Mouse (Mus musculus) midbrain, embryonic 13.5 days (tissue): Measurements from ENCODE around the gene Kcnq5. TPM values are rescaled to one million over a fixed set of nuclear protein-coding genes. Genes with fewer than 3 reads are reported as not detected.
"Not testable (repeated sequence)": the region's sequence is repeated elsewhere in the genome, so short reads cannot be mapped to it uniquely, and the experiment has no call there.

Experiments
- ATAC-seq: fragments of 200-750 bp; cut with Nextera tagmentation; 2 replicates; pipeline ENCODE4 v1.8.0; 2017; ENCODE audit warnings: mild to moderate bottlenecking, moderate TSS enrichment, moderate library complexity
- H3K27ac ChIP-seq: fragments of 300-500 bp; sonication (generic); 2 replicates; pipeline ENCODE4 v1.5.1; 2015; ENCODE audit warnings: inconsistent platforms, mild to moderate bottlenecking, moderate library complexity
- H3K27me3 ChIP-seq: fragments of 300-500 bp; sonication (generic); 2 replicates; pipeline ENCODE4 v1.6.1; 2015; ENCODE audit warnings: mild to moderate bottlenecking, inconsistent platforms
- H3K36me3 ChIP-seq: fragments of 300-500 bp; sonication (generic); 2 replicates; pipeline ENCODE4 v1.6.1; 2015; ENCODE audit warnings: mild to moderate bottlenecking, inconsistent platforms
- H3K4me1 ChIP-seq: fragments of 300-500 bp; sonication (generic); replicated peaks from 2 replicates; pipeline ENCODE4 v1.6.1; 2015; ENCODE audit warnings: inconsistent platforms
- H3K4me2 ChIP-seq: fragments of 300-500 bp; sonication (generic); replicated peaks from 2 replicates; pipeline ENCODE4 v1.6.1; 2015; ENCODE audit warnings: moderate library complexity, mild to moderate bottlenecking, inconsistent platforms
- H3K4me3 ChIP-seq: fragments of 300-500 bp; sonication (generic); replicated peaks from 2 replicates; pipeline ENCODE4 v1.5.1; 2015; ENCODE audit warnings: mild to moderate bottlenecking, inconsistent platforms
- H3K9ac ChIP-seq: fragments of 300-500 bp; sonication (generic); replicated peaks from 2 replicates; pipeline ENCODE4 v1.6.1; 2015; ENCODE audit warnings: mild to moderate bottlenecking, inconsistent platforms
- H3K9me3 ChIP-seq: fragments of 300-500 bp; sonication (generic); 2 replicates; pipeline ENCODE4 v1.6.1; 2016; ENCODE audit warnings: mild to moderate bottlenecking, inconsistent platforms
- WGBS: fragments of 180-500 bp; shearing (Covaris S2); methylation state at CpG from one replicate; pipeline ENCODE4 v1.1.7; 2015; 5-methylcytosine and 5-hydroxymethylcytosine counted together
- polyA plus RNA-seq: library from polyadenylated mRNA; unstranded; fragments of >200 nt; fragmentation: Nextera tagmentation; extraction: Ambion mirVana; gene quantifications from 2 replicates; pipeline ENCODE4 v1.2.1, GENCODE M21; 2015

Gene Kcnq5
- polyA plus RNA-seq, 1 experiment from 2014 or later, result 1.0 TPM

DNA sequence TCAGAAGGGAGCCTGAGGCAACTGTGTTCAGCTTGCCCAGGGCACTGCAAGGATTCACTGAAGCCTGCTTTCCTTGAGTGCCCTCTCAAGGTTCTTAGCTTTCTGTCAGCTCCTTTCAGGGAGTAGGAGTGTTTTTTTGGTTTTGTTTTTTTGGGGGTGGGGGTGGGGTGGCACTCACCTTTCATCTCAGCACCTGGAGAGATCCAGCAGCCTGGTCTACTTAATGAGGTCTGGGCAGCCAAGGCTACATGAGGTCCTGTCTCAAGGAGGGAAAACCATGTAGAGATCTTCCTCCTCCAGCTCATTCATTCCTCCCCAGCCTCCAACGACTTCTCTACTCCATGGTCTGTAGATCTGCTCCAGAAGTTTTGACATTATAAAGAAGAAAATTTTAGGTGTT lies 593.7 kb downstream of the Kcnq5 start, which contains the start of gene Khdc1c:
Gene Khdc1c, plus strand, starts transcription at position 301 of the 400 bp plus-strand sequence.
- H3K4me1 ChIP-seq, H3K9me3 ChIP-seq, H3K36me3 ChIP-seq, H3K27ac ChIP-seq, H3K4me3 ChIP-seq, H3K9ac ChIP-seq, H3K27me3 ChIP-seq, ATAC-seq, H3K4me2 ChIP-seq: not testable (repeated sequence)
- 61% methylated on average over 1 of the region's 1 CpGs for WGBS

DNA sequence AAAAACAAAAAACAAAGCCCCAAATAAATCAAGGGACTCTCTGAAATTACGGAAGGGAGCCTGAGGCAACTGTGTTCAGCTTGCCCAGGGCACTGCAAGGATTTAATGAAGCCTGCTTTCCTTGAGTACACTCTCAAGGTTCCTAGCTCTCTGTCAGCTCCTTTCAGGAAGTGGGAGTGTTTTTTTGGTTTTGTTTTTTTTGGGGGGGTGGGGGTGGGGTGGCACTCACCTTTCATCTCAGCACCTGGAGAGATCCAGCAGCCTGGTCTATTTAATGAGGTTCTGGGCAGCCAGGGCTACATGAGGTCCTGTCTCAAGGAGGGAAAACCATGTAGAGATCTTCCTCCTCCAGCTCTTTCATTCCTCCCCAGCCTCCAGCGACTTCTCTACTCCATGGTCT lies 612.4 kb downstream of the Kcnq5 start, which contains the start of gene Khdc1a:
Gene Khdc1a, plus strand, starts transcription at position 301 of the 400 bp plus-strand sequence.
- Histone ChIP-seq H3K36me3 (no peaks in the 10 kb centered on the region), H3K4me2 (no peak within 1 kb of the TSS), H3K9me3 (no peaks in the 10 kb centered on the region), H3K4me1 (no peaks in the 10 kb centered on the region), H3K4me3 (no peak within 1 kb of the TSS), H3K9ac (no peak within 1 kb of the TSS), H3K27ac (no peak within 1 kb of the TSS), H3K27me3 (no peaks in the 10 kb centered on the region)
- 76% methylated on average over 2 of the region's 2 CpGs for WGBS
- ATAC-seq, result no peak
